Mouse (Mus musculus): ENCODE measurements around the gene Msx1. TPM values are rescaled to one million over a fixed set of nuclear protein-coding genes. Genes with fewer than 3 reads are reported as not detected.

The Msx1 gene
- polyA plus RNA-seq (2016; fragmentation: Nextera tagmentation; extraction: Ambion mirVana) = 188 and 212 TPM in 2 replicates

DNA sequence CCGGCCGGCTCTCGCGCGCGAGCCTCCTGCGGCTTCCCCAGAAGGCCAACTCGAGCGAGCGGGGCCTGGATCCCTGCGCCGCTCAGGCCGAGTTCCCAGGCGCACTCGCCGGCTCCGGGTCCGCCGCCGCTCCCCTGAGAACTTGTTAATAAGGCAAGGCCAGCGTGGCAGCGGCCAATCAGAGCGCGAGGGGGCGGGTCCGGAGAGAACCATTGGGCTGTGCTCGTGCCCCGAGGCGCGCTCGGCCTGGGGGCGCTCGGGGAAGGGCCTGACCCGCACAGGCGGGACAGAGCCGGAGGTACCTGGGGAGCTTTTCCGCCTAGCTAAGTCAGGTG lies at the start of gene Msx1:
Msx1 (minus strand) TSS at position 123 of the 335 bp plus-strand sequence.
- DNase-seq (ENCODE audit: low spot score) = peak; percentile 94
- Histone ChIP-seq H3K27me3 (ENCODE audit: insufficient read depth, poor library complexity, severe bottlenecking) (peaks cover 100% of the 10 kb centered on the region), H3K4me1 (replicated peaks) (peaks cover 85% of the 10 kb centered on the region), H3K36me3 (peaks cover 8% of the 10 kb centered on the region), H3K27ac (peak within 1 kb of the TSS; percentile 90), H3K4me3 (peak within 1 kb of the TSS; percentile 71), H3K9me3 (no peaks in the 10 kb centered on the region)
- 0% methylated on average over 37 of the region's 37 CpGs for WGBS

DNA sequence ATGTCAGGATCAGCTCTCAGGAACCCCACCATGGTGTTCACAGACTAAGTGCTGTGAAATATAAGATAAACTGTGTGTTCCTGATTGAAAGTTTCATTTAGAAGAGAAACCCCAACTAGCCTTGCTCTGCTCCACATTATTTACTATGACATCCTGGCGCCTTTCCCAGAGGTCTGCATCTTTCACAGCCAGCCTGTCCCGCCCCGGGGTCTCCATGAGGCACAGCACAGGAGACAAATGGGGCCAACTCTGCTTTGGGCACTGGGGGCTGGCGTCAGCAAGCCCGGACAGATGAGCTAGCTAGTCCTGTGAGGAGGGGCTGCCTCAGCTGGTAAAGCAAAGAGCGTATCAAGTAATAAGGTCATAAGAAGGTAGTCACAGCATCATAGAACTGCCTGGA lies 41.1 kb upstream of the Msx1 start:
- peaks cover 14% of the 10 kb centered on the region for H3K4me1 ChIP-seq (replicated peaks)
- 91% methylated on average over 6 of the region's 6 CpGs for WGBS
- no peak for DNase-seq (ENCODE audit: low spot score)
- H3K9me3 ChIP-seq = no peaks in the 10 kb centered on the region
- no peaks in the 10 kb centered on the region for H3K36me3 ChIP-seq
- peaks cover 29% of the 10 kb centered on the region; the same call in 1 of the 2 replicates for H3K27me3 ChIP-seq (ENCODE audit: insufficient read depth, poor library complexity, severe bottlenecking)
- no peak overlapping the region for H3K27ac ChIP-seq
- no peak overlapping the region for H3K4me3 ChIP-seq

DNA sequence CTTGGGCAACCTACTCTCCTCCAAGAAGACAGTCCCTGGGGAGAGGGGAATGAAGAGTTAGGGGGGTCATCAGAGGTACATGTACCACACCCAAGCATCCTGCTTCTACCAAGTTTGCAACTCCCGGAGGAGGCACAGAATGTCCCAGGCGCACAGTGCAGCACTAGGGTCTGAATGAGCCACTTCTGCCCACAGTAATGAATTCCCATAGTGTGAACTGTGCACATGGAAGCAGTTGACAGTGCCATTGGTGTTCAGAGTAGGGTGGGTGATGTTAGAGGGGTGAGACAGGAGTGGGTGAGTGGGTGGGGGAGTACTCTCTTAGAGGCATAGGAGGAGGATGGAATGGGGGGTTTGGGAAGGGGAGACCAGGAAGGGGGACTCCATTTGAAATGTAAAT lies 39.9 kb upstream of the Msx1 start:
- Histone ChIP-seq H3K4me3 (no peak overlapping the region), H3K27ac (no peak overlapping the region), H3K9me3 (no peaks in the 10 kb centered on the region), H3K4me1 (replicated peaks) (peaks cover 18% of the 10 kb centered on the region), H3K27me3 (ENCODE audit: insufficient read depth, poor library complexity, severe bottlenecking) (peaks cover 36% of the 10 kb centered on the region; the same call in 1 of the 2 replicates), H3K36me3 (no peaks in the 10 kb centered on the region)
- DNase-seq (ENCODE audit: low spot score) = no peak
- 89% methylated on average over 2 of the region's 2 CpGs for WGBS

DNA sequence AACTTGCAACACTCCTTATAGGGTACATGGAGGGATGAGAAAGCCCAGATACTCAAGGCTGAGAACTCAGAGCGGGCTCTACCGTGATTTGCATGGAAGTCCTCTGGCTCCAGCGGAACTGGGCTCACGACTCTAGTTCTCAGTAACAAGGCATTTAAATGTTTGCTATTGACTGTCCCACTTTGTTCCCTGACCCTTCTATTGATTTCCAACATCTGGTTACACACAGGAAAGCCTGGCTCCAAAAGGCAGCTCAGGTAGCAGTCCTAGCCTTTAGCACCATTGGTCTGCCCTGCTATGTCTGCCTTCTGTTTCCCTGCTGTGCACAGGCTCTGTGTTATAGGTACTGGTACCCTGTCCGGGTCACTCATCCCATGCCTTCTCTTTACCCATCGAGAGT lies 36.5 kb upstream of the Msx1 start:
- Histone ChIP-seq H3K4me1 (replicated peaks) (peaks cover 26% of the 10 kb centered on the region), H3K4me3 (no peak overlapping the region), H3K27ac (no peak overlapping the region), H3K36me3 (no peaks in the 10 kb centered on the region), H3K27me3 (ENCODE audit: insufficient read depth, poor library complexity, severe bottlenecking) (peaks cover 63% of the 10 kb centered on the region), H3K9me3 (no peaks in the 10 kb centered on the region)
- no peak for DNase-seq (ENCODE audit: low spot score)
- WGBS = 84% methylated on average over 6 of the region's 6 CpGs

DNA sequence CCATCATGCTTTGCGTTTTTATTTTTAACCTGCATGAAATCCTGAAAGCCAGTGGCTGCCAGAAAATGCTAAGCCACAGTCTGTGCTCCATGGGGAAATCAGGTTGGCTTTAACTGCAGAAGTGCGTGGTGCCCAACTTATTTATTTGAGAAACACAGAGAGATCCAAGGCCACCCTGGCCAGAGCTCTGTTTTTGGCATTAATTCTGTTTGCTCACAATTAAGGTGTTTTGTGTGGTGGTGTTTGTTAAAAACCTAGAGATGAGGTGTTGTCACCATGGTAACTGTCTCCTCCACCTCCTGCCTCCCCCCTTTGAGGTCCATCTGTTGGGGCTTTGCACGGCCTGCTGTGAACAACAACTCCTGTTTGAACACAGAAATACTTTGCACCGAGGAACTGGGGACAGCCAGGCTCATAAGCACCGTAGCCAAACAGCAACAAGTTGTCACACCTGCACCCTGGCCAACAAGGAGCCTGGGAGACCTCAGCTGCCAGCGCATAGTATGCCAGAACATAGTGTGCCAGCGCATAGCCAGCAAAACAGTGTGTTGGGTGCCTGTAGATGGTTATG lies 35.9 kb upstream of the Msx1 start:
- Histone ChIP-seq H3K36me3 (no peaks in the 10 kb centered on the region), H3K4me1 (replicated peaks) (peaks cover 26% of the 10 kb centered on the region), H3K9me3 (no peaks in the 10 kb centered on the region), H3K27me3 (ENCODE audit: insufficient read depth, poor library complexity, severe bottlenecking) (peaks cover 62% of the 10 kb centered on the region), H3K4me3 (no peak overlapping the region), H3K27ac (no peak overlapping the region)
- 61% methylated on average over 7 of the region's 7 CpGs for WGBS
- no peak for DNase-seq (ENCODE audit: low spot score)

DNA sequence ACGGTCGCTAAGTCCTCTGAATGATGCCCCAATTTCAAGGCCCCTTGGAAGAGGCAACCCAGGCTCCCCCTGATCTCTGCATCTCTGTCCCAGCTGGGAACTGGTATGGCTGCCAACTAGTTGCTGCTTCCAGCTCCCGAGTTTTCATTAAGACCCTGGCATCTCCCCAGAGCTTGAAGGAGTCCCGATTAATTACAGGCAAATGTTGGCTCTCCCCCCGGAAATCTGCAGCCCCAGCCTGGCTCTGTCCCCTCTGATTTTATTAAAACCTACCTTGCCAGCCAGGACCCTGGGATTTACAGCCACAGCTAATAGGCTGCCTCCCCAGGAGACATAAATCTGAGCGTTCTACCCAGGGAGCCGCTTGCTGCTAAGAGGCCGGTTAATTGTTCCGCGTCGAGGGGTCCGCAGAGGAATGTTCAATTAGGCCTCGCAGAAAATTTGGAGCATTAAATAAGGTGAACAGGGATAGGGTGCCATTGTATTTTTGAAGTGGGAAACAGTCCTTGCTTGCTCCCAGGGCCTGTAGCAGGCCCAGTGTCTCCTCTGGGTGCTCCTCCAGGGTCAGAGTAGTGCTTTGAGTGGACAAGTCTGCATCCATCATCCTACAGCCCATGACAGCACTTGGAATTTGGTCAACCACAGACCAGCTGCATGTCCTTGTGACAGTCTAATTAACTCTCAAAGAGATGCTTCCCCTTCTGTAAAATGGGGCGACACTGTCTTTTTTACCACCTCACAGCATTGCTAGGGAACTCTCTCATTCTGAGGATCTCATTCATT lies 33.6 kb upstream of the Msx1 start:
- H3K27ac ChIP-seq = no peak overlapping the region

DNA sequence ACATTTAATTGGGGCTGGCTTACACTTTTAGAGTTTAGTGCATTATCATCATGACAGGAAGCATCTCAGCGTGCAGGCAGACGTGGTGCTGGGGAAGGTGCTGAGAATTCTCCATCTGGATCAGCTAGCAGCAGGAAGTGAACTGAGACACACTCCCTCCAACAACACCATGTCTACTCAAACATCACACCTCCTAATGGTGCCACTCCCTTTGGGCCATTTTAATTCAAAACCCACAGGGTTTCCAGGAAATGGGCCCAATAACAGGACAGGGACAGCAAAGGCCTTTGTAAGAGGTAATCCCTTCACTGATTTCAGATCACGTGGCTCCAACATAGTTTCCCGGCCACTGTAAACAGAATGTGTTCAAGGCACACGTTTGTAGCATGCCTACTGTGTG lies 31.7 kb upstream of the Msx1 start:
- Histone ChIP-seq H3K4me3 (no peak overlapping the region), H3K9me3 (no peaks in the 10 kb centered on the region), H3K27me3 (ENCODE audit: insufficient read depth, poor library complexity, severe bottlenecking) (peaks cover 61% of the 10 kb centered on the region), H3K36me3 (no peaks in the 10 kb centered on the region), H3K27ac (no peak overlapping the region), H3K4me1 (replicated peaks) (peaks cover 26% of the 10 kb centered on the region)
- no peak for DNase-seq (ENCODE audit: low spot score)
- 68% methylated on average over 5 of the region's 5 CpGs for WGBS

More for the DNA sequence above, 33.6 kb upstream of the Msx1 start:
- no peak overlapping the region for H3K4me3 ChIP-seq
- H3K36me3 ChIP-seq = no peaks in the 10 kb centered on the region
- H3K9me3 ChIP-seq = no peaks in the 10 kb centered on the region
- H3K27me3 ChIP-seq (ENCODE audit: insufficient read depth, poor library complexity, severe bottlenecking) = peaks cover 67% of the 10 kb centered on the region
- WGBS = 60% methylated on average over 14 of the region's 14 CpGs
- H3K4me1 ChIP-seq (replicated peaks) = peaks cover 26% of the 10 kb centered on the region
- no peak for DNase-seq (ENCODE audit: low spot score)

DNA sequence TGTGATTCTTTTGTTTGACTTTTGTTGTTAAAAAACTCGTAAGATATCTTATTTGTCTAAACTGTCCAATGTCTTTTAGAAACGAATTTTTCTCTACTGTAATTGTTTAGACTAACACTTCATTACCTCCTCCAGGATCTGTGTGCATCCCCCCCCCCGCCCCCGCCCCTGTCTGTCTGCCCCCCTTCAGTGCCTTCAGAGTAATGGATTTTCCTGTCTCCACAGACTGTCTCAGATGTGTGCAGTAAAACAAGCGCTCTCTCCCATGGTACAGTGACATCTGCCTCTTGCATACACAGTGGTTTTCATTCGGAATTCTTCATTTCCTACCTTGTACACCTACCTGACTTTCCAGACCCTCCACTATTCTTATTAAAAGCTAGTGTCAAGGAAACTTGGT lies 29.9 kb upstream of the Msx1 start:
- peaks cover 54% of the 10 kb centered on the region for H3K27me3 ChIP-seq (ENCODE audit: insufficient read depth, poor library complexity, severe bottlenecking)
- no peaks in the 10 kb centered on the region for H3K36me3 ChIP-seq
- 88% methylated on average over 6 of the region's 6 CpGs for WGBS
- H3K4me3 ChIP-seq = no peak overlapping the region
- no peak for DNase-seq (ENCODE audit: low spot score)
- H3K4me1 ChIP-seq (replicated peaks) = peaks cover 31% of the 10 kb centered on the region
- H3K27ac ChIP-seq = no peak overlapping the region
- H3K9me3 ChIP-seq = no peaks in the 10 kb centered on the region

DNA sequence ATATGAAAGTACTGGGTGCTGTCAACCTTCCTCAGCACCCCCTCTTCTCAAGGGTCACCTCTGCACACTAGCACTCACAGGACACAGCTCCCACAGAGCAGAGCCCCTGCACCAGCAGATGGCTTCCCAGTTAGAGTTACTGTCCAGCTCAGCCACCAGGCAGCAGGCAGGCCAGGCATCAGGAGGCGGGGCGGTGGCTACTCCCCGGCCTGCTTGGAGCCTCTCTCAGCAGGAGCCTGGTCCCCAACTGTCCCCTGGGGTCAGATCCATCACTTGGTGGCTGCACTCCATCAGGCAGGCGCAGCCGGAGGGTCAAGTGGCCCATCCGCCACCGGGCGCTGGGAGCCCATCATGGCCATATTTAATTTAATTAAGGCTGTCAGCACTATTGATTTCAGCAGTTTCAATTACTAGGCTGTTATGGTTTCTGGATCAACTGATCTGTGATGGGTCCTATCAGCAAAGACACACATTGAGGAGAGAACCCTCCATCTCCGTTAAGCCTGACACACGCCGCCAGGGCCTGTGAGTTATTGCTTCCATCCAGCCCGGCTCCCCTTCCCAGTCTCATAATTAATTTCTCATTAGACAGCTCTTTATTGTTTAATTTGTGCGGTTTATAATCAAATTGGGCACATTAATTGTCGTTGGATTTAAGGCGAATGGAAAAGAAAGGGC lies 27.1 kb upstream of the Msx1 start:
- WGBS = 50% methylated on average over 15 of the region's 15 CpGs

DNA sequence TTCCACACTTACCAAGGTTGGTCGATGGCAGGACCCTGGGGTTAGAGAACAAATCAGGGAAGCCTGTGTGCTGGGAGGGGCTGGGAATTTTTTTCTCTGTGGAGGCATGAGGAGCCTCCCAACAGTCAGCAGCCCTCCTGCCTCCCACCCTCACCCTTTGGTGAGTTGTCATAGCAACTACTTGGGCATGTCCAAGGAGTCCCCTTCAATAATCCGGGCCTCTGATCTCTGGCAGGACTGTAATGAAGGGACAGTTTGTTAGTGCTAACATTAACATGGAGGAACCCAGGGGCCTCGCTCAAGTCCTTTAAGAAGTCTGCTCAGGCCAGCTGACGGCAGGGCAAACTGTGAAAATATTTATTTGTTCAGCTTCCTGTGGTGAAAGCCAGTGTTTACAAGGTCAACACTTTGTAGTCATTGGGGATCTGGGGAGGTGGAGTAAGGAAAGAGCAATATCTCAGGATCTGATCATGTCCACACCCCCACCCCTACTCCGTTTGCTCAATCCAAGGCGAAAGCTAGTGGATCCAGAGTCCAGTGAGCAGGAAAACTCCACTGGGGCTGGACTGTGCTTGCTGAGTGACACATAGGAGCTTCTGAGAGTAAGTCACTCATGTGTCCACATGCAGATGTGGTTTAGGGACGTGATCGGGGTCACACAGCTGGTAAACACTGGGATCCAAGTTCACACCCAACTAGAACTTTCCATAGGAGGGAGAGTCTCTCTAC lies 24.8 kb upstream of the Msx1 start:
- no peaks in the 10 kb centered on the region for H3K9me3 ChIP-seq
- peaks cover 36% of the 10 kb centered on the region for H3K4me1 ChIP-seq (replicated peaks)
- H3K36me3 ChIP-seq = no peaks in the 10 kb centered on the region
- peak; percentile 35 for DNase-seq (ENCODE audit: low spot score)
- no peak overlapping the region for H3K4me3 ChIP-seq
- WGBS = 42% methylated on average over 8 of the region's 8 CpGs
- peak overlapping the region; percentile 46 for H3K27ac ChIP-seq
- peaks cover 51% of the 10 kb centered on the region for H3K27me3 ChIP-seq (ENCODE audit: insufficient read depth, poor library complexity, severe bottlenecking)

More for the DNA sequence above, 27.1 kb upstream of the Msx1 start:
- H3K36me3 ChIP-seq = no peaks in the 10 kb centered on the region
- no peak overlapping the region for H3K27ac ChIP-seq
- peaks cover 49% of the 10 kb centered on the region for H3K27me3 ChIP-seq (ENCODE audit: insufficient read depth, poor library complexity, severe bottlenecking)
- peaks cover 38% of the 10 kb centered on the region for H3K4me1 ChIP-seq (replicated peaks)
- DNase-seq (ENCODE audit: low spot score) = peak; percentile 69
- no peak overlapping the region for H3K4me3 ChIP-seq
- no peaks in the 10 kb centered on the region for H3K9me3 ChIP-seq

DNA sequence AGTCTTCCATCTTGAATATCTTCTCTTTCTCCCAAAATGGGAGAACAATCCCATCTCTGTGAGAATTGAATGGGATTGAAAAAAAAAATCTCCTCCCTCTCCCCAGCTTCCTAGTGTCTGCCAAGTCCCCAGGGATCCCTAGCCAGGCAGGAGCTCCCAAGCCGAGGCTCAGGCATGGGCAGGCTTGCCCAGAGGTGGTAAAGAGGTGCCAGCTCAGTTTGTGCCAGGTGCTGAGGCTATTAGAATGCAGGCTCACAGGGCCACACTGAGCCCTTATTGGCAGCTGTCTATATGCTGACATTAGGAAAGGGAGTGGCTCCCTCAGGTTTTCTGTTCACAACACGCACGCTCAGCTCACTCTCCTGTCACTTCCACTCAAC lies 11.9 kb upstream of the Msx1 start:
- H3K27me3 ChIP-seq (ENCODE audit: insufficient read depth, poor library complexity, severe bottlenecking) = peaks cover 99% of the 10 kb centered on the region
- peaks cover 54% of the 10 kb centered on the region for H3K4me1 ChIP-seq (replicated peaks)
- WGBS = 34% methylated on average over 3 of the region's 3 CpGs
- H3K27ac ChIP-seq = peak overlapping the region; percentile 16; the same call in 1 of the 2 replicates
- H3K9me3 ChIP-seq = no peaks in the 10 kb centered on the region
- no peak overlapping the region for H3K4me3 ChIP-seq
- H3K36me3 ChIP-seq = no peaks in the 10 kb centered on the region
- no peak for DNase-seq (ENCODE audit: low spot score)

DNA sequence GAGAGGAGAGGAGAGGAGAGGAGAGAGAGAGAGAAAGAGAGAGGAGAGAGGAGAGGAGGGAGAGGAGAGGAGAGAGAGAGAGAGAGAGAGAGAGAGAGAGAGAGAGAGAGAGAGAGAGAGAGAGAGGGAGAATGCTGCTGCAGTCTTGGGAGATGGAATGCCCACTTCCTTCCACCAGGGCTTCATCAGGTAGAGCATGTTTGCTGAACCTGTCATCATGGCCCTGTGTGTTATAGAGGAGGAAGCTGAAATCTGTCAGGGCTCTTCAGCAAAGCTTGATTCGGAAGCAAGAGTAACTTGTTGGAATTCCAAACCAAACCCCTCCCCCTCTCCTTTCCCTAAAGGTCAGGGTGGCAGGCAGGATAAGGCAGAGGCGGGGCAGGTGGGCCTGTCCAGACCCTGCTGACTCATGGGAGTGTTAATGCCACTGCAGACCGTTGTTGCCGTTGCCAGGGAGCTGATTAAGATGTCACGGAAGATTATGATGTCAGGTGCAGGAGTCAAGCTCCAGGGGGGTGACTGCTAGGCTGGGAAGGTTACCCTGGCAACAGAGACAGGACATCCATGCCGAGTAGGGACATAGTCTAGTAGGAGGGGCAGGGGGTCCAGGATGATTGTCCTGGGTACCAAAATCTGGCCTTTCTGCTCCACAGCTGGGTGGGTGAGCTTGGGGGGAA lies 11.3 kb upstream of the Msx1 start:
- under 1% methylated on average over 6 of the region's 6 CpGs for WGBS
- DNase-seq (ENCODE audit: low spot score) = peak; percentile 84
- 0 out of 2 replicates have a peak overlapping the region, but pooled peaks have one; percentile 16 for H3K27ac ChIP-seq
- H3K27me3 ChIP-seq (ENCODE audit: insufficient read depth, poor library complexity, severe bottlenecking) = peaks cover 100% of the 10 kb centered on the region
- H3K4me3 ChIP-seq = no peak overlapping the region
- H3K4me1 ChIP-seq (replicated peaks) = peaks cover 57% of the 10 kb centered on the region
- H3K9me3 ChIP-seq = no peaks in the 10 kb centered on the region
- H3K36me3 ChIP-seq = no peaks in the 10 kb centered on the region
